Mouse (Mus musculus) spleen, adult 2 months (tissue): Measurements from ENCODE around the gene 4933402N03Rik. TPM values are rescaled to one million over a fixed set of nuclear protein-coding genes. Genes with fewer than 3 reads are reported as not detected.

Source experiments
- DNase-seq, 2 experiments: peaks; one replicate each; pipeline versions ENCODE4 v3.0.0 to v3.0.0-alpha.2; 2012 to 2021; ENCODE audit warnings: low spot score in 2 of 2, low read depth in 1 of 2
- H3K27ac ChIP-seq: fragments of 200-500 bp; 2 replicates; pipeline ENCODE4 v1.5.1; 2012; ENCODE audit warnings: low read length, inconsistent platforms; ENCODE audit not compliant: insufficient read depth
- H3K27me3 ChIP-seq: fragments of 200-500 bp; 2 replicates; pipeline ENCODE4 v1.6.1; 2012; ENCODE audit warnings: mild to moderate bottlenecking, moderate library complexity, low read length, inconsistent platforms; ENCODE audit not compliant: control insufficient read depth, insufficient read depth
- H3K36me3 ChIP-seq: fragments of 200-500 bp; 2 replicates; pipeline ENCODE4 v1.6.1; 2012; ENCODE audit warnings: mild to moderate bottlenecking, low read length, inconsistent platforms; ENCODE audit not compliant: control insufficient read depth, insufficient read depth
- H3K4me1 ChIP-seq: fragments of 200-500 bp; 2 replicates; pipeline ENCODE4 v1.6.1; 2011; ENCODE audit warnings: inconsistent platforms; ENCODE audit not compliant: control insufficient read depth, insufficient read depth, insufficient read length
- H3K4me3 ChIP-seq: fragments of 200-500 bp; 2 replicates; pipeline ENCODE4 v1.5.1; 2011; ENCODE audit warnings: mild to moderate bottlenecking, inconsistent platforms; ENCODE audit not compliant: insufficient read depth, insufficient read length; ENCODE audit errors: extremely low read depth
- CTCF ChIP-seq: fragments of 200-500 bp; IDR thresholded peaks from 2 replicates; pipeline ENCODE4 v1.5.1; 2011; ENCODE audit warnings: mild to moderate bottlenecking, inconsistent platforms; ENCODE audit not compliant: insufficient read depth, insufficient read length, insufficient replicate concordance; ENCODE audit errors: extremely low read depth
- POLR2A ChIP-seq: fragments of 200-500 bp; IDR thresholded peaks from 2 replicates; pipeline ENCODE4 v1.6.1; 2011; ENCODE audit warnings: low read depth, low read length, inconsistent platforms
- WGBS: fragments of 180-500 bp; shearing (Covaris S2); methylation state at CpG from one replicate; pipeline ENCODE4 v1.1.7; 2018; 5-methylcytosine and 5-hydroxymethylcytosine counted together
- polyA plus RNA-seq: library from polyadenylated mRNA; depleted of rRNA; stranded (reverse); fragments of >200 nt; gene quantifications from 2 replicates; pipeline ENCODE4 v1.2.3, GENCODE M21; 2012; rRNA removed

Gene 4933402N03Rik
- polyA plus RNA-seq, 1 experiment = not detected

DNA sequence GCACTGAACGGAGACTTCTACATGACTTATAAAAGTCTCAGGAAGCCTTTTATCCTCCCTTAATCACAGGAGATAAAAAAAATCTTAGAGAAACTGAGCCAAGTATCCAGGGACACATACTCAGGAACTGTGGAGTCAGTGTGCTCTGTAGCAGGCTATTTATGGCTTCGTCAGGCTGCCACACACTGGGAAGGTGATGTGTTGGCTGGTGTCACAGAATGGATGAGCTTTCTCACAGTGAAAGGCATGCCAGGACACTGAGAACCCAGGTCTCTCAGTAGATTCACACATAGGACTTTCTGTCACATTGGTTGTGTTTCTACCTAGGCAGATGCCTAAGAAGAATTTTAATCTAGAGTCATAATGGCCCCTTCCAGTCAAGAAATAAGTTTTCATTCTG, 31.7 kb downstream of the 4933402N03Rik start:
- no peaks in the 10 kb centered on the region for H3K27me3 ChIP-seq
- no peaks in the 10 kb centered on the region for H3K4me1 ChIP-seq
- no peak for TF ChIP-seq CTCF
- no peak for TF ChIP-seq POLR2A
- WGBS = 86% methylated on average over 2 of the region's 2 CpGs
- DNase-seq = no peak
- no peak overlapping the region for H3K4me3 ChIP-seq
- H3K27ac ChIP-seq = no peak overlapping the region
- no peaks in the 10 kb centered on the region for H3K36me3 ChIP-seq

DNA sequence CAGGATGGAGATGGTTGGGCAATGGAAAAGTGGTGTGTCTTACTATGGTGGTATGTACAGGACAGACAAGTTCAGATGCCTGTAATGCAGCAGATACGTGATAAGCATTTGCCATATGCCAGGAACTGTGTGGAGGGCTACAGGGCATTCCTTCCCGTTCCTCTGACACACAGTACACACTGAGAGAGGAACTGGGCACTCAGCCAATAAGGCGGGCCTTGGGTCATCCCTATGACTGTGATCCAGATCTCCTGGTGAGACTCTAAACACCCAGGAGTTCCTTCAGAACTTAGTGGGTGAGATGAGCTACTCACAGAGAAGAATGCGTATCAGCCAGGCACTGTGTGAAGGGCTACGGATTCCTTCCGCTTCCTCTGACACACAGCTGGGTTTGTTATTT, 32.4 kb downstream of the 4933402N03Rik start:
- DNase-seq = no peak
- Histone ChIP-seq H3K4me3 (no peak overlapping the region), H3K4me1 (no peaks in the 10 kb centered on the region), H3K27ac (no peak overlapping the region), H3K27me3 (no peaks in the 10 kb centered on the region), H3K36me3 (no peaks in the 10 kb centered on the region)
- TF ChIP-seq POLR2A (no peak), CTCF (no peak)
- WGBS = 76% methylated on average over 6 of the region's 6 CpGs

DNA sequence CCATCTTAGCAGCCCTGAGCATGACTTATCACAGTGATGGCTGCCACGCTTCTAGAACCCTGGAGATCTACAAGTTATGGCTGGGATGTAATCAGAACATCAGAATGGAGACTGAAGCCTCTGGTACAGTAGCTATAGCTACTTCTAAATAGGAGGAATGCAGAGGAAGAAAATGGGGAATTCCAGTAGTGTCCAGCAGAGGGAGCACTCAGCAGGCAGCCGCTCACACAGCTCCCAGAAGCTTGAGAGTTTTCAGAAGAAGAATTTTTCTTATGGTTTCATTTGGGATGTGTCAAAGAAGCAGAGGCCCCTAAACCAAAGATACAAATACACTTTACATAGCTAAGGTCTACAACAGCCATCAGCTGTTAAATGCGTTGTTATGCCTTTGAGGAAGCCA, 33.6 kb downstream of the 4933402N03Rik start:
- no peak overlapping the region for H3K27ac ChIP-seq
- H3K4me3 ChIP-seq = no peak overlapping the region
- H3K27me3 ChIP-seq = no peaks in the 10 kb centered on the region
- H3K36me3 ChIP-seq = no peaks in the 10 kb centered on the region
- H3K4me1 ChIP-seq = no peaks in the 10 kb centered on the region
- peak in 1 of 2 experiments; percentile 20 for DNase-seq
- no peak for TF ChIP-seq POLR2A
- TF ChIP-seq CTCF = peak; percentile 40; the same call in 1 of the 2 replicates
- 39% methylated on average over 3 of the region's 3 CpGs for WGBS

Other genes with a start within 250 kb of the 4933402N03Rik start
- gene Htra1, start 210.2 kb downstream of the 4933402N03Rik start, polyA plus RNA-seq = 37.7 and 47.4 TPM in 2 replicates
- gene Dmbt1, start 114.3 kb downstream of the 4933402N03Rik start, polyA plus RNA-seq = 114 and 117 TPM in 2 replicates
- 0.32 and 0.41 TPM in 2 replicates for gene 5430419D17Rik, start 28.1 kb upstream of the 4933402N03Rik start, polyA plus RNA-seq
- gene Cuzd1, start 176.0 kb upstream of the 4933402N03Rik start, polyA plus RNA-seq = 12.0 and 16.5 TPM in 2 replicates
- gene Fam24b, start 183.2 kb upstream of the 4933402N03Rik start, polyA plus RNA-seq = not detected in 2 replicates
- gene Fam24a, start 187.6 kb upstream of the 4933402N03Rik start, polyA plus RNA-seq = not detected in 2 replicates
- 3.5 and 4.1 TPM in 2 replicates for gene 2310057M21Rik, start 216.4 kb upstream of the 4933402N03Rik start, polyA plus RNA-seq
- gene Pstk, start 224.8 kb upstream of the 4933402N03Rik start, polyA plus RNA-seq = 23.9 and 29.4 TPM in 2 replicates